Mouse (Mus musculus) right cerebral cortex, postnatal 10 days (tissue): ENCODE data around the gene Lacc1.
"Not testable (repeated sequence)": the region's sequence is repeated elsewhere in the genome, so short reads cannot be mapped to it uniquely, and the experiment has no call there.

Experiments
- DNase-seq, 2 experiments: peaks; one replicate each; pipeline ENCODE4 v3.0.0; 2021; ENCODE audit warnings: low spot score in 2 of 2

Gene Lacc1

GRCm38 (mm10) chr14:77036226-77037046, at the start of gene Lacc1, which contains the start of gene Ccdc122:
Lacc1 (minus strand) TSS chr14:77036904.
Ccdc122 (plus strand) TSS chr14:77036772.
- DNase-seq: peak; percentile 51 to 69

DNA sequence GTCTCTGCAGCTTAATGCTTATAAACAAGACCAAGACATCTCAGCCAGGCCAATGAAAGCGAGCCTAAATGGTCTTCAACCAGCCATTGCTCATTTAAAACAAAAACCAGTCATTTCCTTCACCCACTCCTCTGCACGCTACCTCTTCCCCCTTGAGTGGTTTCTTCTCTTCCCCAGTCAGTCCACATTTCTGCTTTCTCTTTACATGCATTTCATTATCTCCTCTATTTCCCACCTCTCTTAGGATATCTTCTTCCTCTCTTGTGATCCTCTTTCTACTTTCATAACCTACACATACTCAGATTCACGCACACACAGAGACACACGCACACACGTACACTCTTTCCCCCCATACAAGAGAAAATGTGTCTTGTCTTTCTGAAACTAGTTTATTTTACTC, 44.5 kb upstream of the Lacc1 start:
- DNase-seq: no peak

DNA sequence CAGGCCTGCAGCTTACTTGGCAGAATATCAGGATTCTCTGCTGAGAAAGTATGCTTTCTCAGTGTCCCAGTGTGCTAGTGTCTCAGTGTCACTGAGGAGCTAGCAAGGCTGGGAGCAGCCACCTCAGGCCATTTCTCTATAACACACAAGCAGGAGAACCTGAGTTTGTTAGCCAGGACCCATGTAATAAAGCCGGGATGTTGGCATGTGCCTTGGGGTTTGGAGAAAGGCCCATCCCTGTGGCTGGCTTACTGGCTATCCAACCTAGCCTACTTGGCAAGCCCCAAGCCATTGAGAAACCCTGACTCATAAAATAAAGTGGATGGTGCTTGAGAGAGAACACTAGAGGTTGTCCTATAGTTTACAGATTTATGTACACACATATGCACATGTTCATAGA, 32.7 kb upstream of the Lacc1 start:
- DNase-seq: no peak

GRCm38 (mm10) chr14:77053288-77053687, 16.6 kb upstream of the Lacc1 start:
- no peak for DNase-seq

GRCm38 (mm10) chr14:77037832-77038425, 1.2 kb upstream of the Lacc1 start:
- DNase-seq: no peak

DNA sequence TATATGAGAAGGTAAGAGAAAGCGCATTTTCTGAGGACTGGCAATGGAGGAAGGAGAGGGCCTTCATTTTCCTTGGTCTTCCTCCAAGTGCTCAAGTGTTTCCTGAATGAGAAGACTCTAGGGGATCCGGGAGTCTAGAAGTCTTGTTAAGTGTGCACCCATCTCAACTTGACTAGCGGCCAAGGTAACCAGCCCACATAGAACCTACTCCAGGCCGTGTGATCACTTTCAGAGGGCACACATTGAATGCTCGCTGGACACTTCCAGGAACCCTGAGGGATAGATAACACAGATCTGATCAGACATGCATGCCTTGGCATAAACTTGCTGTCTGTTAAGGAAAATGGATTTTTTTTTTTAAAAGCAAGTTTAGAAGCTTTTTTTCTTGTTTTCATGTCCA, 626 bp upstream of the Lacc1 start:
- no peak for DNase-seq

GRCm38 (mm10) chr14:77034970-77035369, 1.7 kb downstream of the Lacc1 start:
- DNase-seq: no peak

DNA sequence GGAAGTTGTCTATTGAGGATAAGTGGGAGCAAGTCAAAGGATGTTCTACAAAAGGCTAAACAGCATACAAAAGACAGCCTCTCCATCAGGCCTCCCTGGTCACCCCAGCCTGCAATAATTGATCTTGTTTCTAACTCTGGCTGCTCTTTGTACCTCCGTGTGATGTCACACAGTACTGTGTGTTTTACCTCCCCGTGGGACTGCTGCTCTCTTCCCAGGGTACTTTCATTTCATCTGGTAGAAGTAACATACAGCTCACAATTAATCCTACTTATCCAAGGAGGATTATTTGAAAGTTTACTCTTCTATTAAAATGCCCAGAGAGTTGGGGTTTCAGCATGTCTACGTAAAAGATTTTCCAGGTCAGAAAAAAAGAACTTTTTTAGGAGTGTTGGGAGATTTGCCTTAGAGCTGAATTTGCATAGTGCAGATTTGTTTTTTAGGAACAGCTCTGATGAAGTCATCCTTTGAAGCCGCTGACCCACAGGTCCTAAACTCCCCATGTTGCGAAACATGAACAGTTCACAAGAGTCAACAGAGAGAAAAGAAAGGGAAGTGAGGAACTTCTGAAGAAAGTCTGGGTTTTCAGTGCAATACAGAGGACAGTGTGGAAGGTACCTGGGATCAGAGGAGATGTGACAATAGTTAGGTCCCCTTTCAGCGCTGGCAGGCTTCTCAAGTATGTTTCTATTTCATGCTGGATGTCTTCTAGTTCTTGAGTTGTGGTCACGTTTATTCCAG, 2.4 kb downstream of the Lacc1 start:
- DNase-seq: no peak

- no peak for DNase-seq
These were observed 3.3 kb downstream of the Lacc1 start for GRCm38 (mm10) chr14:77033391-77033790.

DNA sequence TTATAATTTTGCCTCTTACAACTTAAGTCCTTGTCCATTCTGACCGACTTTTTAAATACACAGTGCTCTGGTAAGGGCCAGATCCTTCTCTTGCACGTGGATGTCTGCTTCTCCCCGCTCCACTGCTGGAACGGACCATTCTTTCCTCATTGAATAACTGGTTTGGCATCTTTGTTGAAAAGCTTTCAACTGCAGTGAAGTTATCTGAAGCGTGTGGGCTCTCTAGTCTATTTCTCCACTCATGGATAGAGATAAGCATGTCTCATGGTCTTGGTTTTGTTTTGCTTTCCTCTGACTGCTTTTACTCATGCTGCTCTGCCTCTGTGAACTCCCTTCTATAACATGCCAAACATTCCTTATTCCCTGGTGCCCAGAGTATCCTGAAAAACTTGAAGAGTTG, 4.3 kb downstream of the Lacc1 start:
- no peak for DNase-seq

DNA sequence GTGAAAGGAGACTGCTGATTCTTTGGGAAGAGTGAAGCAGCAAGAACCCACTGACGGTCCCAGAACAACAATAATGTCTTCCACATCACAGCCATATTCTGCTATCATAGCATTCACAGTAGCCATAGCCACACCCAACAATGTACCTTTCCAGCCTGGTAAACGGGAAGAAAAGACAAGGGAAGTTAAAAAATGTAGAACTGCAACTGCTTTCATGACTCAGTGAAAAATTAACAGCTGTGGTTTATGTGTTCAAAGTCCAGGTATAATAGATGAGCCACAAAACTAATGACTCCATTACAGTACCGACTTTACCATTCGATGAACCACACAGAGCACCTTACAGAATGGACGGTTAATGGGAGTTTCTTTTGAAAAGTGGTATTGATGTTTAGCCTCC, 5.9 kb downstream of the Lacc1 start:
- DNase-seq: no peak

- DNase-seq: no peak
These were observed 7.2 kb downstream of the Lacc1 start for GRCm38 (mm10) chr14:77029319-77030054.

- no peak for DNase-seq
These were observed 12.2 kb downstream of the Lacc1 start for GRCm38 (mm10) chr14:77024499-77024898.

GRCm38 (mm10) chr14:77017211-77017610, 19.5 kb downstream of the Lacc1 start:
- DNase-seq: no peak

- not testable (repeated sequence) for DNase-seq
These were observed 19.9 kb downstream of the Lacc1 start for GRCm38 (mm10) chr14:77016783-77017182.

GRCm38 (mm10) chr14:77011804-77012203, 24.9 kb downstream of the Lacc1 start:
- DNase-seq: peak; percentile 79 to 81

DNA sequence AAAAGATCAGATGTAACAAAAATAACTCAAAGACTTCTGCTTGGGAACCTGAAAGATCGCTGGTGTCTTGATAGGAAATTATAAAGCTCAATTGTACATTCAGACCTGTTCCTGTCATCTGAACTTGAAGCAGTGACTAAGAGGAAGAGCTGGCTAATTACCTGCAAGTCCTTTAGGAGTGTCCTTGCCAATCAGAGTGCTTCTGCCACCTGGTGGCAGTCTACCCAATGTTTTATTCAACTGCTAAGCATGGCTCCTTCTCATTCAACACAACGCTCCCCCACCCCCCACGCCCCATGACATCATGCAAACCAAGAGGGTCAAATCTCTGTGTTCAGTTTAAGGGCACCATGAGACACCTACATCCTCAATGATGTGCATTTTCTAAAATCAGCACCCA, 28.5 kb downstream of the Lacc1 start:
- DNase-seq: peak; percentile 71 to 81

- DNase-seq: no peak
These were observed 31.1 kb downstream of the Lacc1 start for GRCm38 (mm10) chr14:77005566-77005965.

DNA sequence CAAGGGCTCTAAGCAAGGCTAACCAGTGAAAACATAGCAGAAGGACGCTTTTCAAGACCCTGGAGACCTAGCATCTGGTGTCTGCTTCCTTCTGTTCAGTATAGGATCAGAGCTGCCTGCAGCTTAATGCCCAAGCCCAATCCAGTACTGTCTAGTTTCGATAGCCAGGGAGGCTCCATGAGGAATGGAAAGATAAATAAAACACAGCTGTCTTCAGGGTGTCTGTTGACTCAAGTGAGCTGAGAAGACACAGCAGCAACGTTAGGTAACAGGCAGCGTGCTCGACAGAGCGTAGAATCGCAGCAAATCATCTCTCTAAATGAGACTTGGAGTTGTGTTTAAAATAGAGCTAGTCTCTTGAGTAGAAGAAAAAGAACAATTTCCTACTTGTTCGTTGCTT, 32.0 kb downstream of the Lacc1 start:
- no peak for DNase-seq

- DNase-seq: not testable (repeated sequence)
These were observed 46.4 kb downstream of the Lacc1 start for GRCm38 (mm10) chr14:76990351-76990750.

GRCm38 (mm10) chr14:76981781-76982180, 54.9 kb downstream of the Lacc1 start:
- DNase-seq: no peak

GRCm38 (mm10) chr14:76981176-76981575, 55.5 kb downstream of the Lacc1 start:
- no peak for DNase-seq
